Mouse (Mus musculus) MEL (cell line): ENCODE data around the gene Etfa.

ENCODE experiments used
- CHD2 ChIP-seq: IDR thresholded peaks from 2 replicates; pipeline ENCODE4 v1.6.1; 2011; ENCODE audit warnings: low read length, improper control_type of control experiment
- CTCF ChIP-seq, 3 experiments: IDR thresholded peaks in 2 of 3; conservative IDR thresholded peaks in 1 of 3; 2 replicates each; pipeline ENCODE4 v1.5.1; 2011 to 2012; ENCODE audit warnings: low read length in 3 of 3, low read depth in 2 of 3, mild to moderate bottlenecking in 2 of 3, improper control_type of control experiment in 1 of 3, inconsistent platforms in 1 of 3, mixed read lengths in 1 of 3, moderate library complexity in 1 of 3; ENCODE audit not compliant: control insufficient read depth in 1 of 3, insufficient read depth in 1 of 3, poor library complexity in 1 of 3, severe bottlenecking in 1 of 3
- EP300 ChIP-seq, 2 experiments: IDR thresholded peaks; 2 replicates each; pipeline ENCODE4 v1.6.1; 2011; ENCODE audit warnings: improper control_type of control experiment in 2 of 2, low read length in 2 of 2, low read depth in 1 of 2, mild to moderate bottlenecking in 1 of 2
- ETS1 ChIP-seq: IDR thresholded peaks from 2 replicates; pipeline ENCODE4 v1.6.1; 2012; ENCODE audit warnings: low read depth, mild to moderate bottlenecking, inconsistent platforms, low read length, improper control_type of control experiment, moderate library complexity
- GATA1 ChIP-seq: IDR thresholded peaks from 2 replicates; pipeline ENCODE4 v1.6.1; 2011; ENCODE audit warnings: low read depth, low read length, improper control_type of control experiment
- MAX ChIP-seq: IDR thresholded peaks from 2 replicates; pipeline ENCODE4 v1.6.1; 2011; ENCODE audit warnings: low read length, improper control_type of control experiment
- POLR2A ChIP-seq, 2 experiments: IDR thresholded peaks; 2 replicates each; pipeline ENCODE4 v1.6.1; 2011 to 2012; ENCODE audit warnings: low read length in 2 of 2, mild to moderate bottlenecking in 2 of 2, control low read depth in 1 of 2, improper control_type of control experiment in 1 of 2, low read depth in 1 of 2, moderate library complexity in 1 of 2; ENCODE audit not compliant: control insufficient read depth in 1 of 2, insufficient read depth in 1 of 2, poor library complexity in 1 of 2
- POLR2AphosphoS2 ChIP-seq: IDR thresholded peaks from 2 replicates; pipeline ENCODE4 v1.6.1; 2011; ENCODE audit warnings: low read length, improper control_type of control experiment
- SMC3 ChIP-seq: IDR thresholded peaks from 2 replicates; pipeline ENCODE4 v1.6.1; 2011; ENCODE audit warnings: low read depth, low read length, improper control_type of control experiment
- UBTF ChIP-seq: IDR thresholded peaks from 2 replicates; pipeline ENCODE4 v1.6.1; 2012; ENCODE audit warnings: low read depth, mild to moderate bottlenecking, inconsistent platforms, low read length, improper control_type of control experiment, moderate library complexity, borderline replicate concordance; ENCODE audit not compliant: insufficient read depth
- USF2 ChIP-seq, 2 experiments: IDR thresholded peaks; 2 replicates each; pipeline ENCODE4 v1.6.1; 2011 to 2012; ENCODE audit warnings: improper control_type of control experiment in 2 of 2, low read length in 2 of 2, borderline replicate concordance in 1 of 2, inconsistent platforms in 1 of 2, low read depth in 1 of 2, mild to moderate bottlenecking in 1 of 2; ENCODE audit not compliant: insufficient read depth in 1 of 2
- ZC3H11A ChIP-seq: IDR thresholded peaks from 2 replicates; pipeline ENCODE4 v1.6.1; 2012; ENCODE audit warnings: low read depth, mild to moderate bottlenecking, inconsistent platforms, low read length, improper control_type of control experiment
- ZNF384 ChIP-seq: IDR thresholded peaks from 2 replicates; pipeline ENCODE4 v1.6.1; 2012; ENCODE audit warnings: low read depth, mild to moderate bottlenecking, inconsistent platforms, low read length, improper control_type of control experiment

GRCm38 (mm10) chr9:55507922-55508321, 4.1 kb downstream of the Etfa start:
- TF ChIP-seq UBTF (no peak), CTCF (IDR thresholded peaks at IDR 0.05 in 2 of 3, conservative IDR thresholded peaks at IDR 0.05 in 1 of 3; ENCODE audit: control insufficient read depth in 1 of 3, insufficient read depth in 1 of 3, low read depth in 2 of 3, low read length in 3 of 3, poor library complexity in 1 of 3, severe bottlenecking in 1 of 3) (no peak), USF2 (IDR thresholded peaks at IDR 0.05; ENCODE audit: borderline replicate concordance in 1 of 2, insufficient read depth in 1 of 2, low read depth in 1 of 2, low read length in 2 of 2) (no peak), GATA1 (no peak), MAX (no peak), CHD2 (no peak), ETS1 (no peak), ZNF384 (no peak), SMC3 (no peak), ZC3H11A (no peak), POLR2A (IDR thresholded peaks at IDR 0.05; ENCODE audit: control insufficient read depth in 1 of 2, insufficient read depth in 1 of 2, low read depth in 1 of 2, low read length in 2 of 2, poor library complexity in 1 of 2) (no peak), EP300 (IDR thresholded peaks at IDR 0.05; ENCODE audit: low read depth in 1 of 2, low read length in 2 of 2) (no peak), POLR2AphosphoS2 (no peak)
